Mouse (Mus musculus): ENCODE measurements around the gene Mamdc2.
A peak's percentile ranks its signal among the peaks of the same experiment; 100 is the strongest.

Mamdc2 gene

DNA sequence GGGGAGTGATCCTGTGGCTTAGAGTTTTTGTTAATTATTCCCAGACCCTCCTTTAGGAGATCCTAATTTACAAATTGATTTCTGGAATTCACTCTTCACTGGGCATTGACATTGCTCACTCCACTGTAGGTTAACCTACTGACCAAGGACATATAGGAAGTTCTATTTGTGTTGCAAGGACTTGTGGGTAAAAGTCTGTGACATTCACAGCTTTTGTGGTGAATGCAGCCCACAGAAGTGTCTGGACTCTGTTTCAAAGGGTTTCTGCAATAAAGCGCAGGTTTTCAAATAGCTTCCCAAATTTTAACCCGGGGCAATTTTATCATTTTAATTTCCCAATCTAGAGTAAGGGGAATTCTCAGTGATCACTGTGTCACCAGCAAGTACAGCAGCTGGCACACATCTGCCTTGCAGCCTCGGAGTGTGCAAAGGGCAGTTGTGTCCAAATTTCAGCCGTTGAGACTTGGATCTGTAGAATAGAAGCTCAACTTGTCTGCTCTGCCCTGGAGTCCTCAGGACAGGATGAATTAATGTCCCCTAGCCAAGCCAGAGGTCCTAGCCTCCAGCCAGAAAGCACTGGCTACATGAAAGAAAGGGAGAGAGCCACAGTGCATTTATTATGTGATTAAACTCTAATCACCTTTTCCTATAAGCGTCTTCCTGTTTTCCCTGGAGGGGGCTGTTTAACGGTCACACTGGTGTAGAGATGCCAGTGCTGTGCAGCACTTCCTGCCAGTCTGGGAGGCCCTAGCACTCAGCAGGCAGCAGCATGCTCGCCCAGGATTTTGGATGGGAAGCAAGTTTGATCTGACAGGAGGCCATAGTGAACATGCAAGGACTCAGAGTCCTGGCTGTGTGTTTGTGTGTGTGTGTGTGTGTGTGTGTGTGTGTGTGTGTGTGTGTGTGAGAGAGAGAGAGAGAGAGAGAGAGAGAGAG lies 3.1 kb downstream of the Mamdc2 start:
- no peak for DNase-seq (ENCODE audit: extremely low spot score, low read depth, low spot score)

DNA sequence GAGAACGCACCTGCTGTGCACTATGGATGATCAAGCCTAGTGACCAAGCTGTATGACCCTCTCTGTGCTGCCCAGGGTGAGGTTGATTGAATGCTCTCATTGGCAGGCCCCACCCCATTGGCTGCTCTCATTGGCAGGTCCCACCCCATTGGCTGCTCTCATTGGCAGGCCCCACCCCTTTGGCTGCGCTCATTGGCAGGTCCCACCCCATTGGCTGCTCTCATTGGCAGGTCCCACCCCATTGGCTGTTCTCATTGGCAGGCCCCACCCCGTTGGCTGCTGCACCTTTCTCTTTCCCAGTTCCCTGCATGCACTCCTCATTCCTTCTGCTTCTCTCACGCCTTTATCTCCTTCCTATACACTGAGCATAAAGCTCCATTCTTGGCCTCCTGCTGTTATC lies 12.5 kb downstream of the Mamdc2 start:
- no peak for DNase-seq (ENCODE audit: extremely low spot score, low read depth, low spot score)

DNA sequence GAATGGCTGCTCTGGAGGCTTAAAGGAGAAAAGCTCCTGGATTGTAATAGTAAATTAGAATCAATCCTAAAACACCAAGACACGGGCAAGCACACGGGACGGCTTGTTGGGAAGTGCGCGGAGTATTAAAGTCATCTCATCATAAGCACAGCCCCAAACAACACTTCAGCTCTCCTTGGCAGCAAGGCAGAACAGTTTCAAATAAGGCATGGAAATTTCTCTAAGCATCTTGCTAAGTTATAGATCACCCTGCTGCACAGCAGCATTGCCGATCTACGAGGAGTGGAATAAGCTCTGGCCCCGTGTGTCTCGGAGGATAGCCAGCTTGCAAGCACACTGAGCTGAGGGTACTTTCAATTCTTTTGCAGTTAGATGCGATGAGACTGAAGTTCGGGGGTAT lies 13.8 kb downstream of the Mamdc2 start:
- DNase-seq (ENCODE audit: extremely low spot score, low read depth, low spot score) = no peak

- DNase-seq (ENCODE audit: extremely low spot score, low read depth, low spot score) = no peak
These were observed 30.6 kb downstream of the Mamdc2 start for GRCm38 (mm10) chr19:23417668-23418067.

DNA sequence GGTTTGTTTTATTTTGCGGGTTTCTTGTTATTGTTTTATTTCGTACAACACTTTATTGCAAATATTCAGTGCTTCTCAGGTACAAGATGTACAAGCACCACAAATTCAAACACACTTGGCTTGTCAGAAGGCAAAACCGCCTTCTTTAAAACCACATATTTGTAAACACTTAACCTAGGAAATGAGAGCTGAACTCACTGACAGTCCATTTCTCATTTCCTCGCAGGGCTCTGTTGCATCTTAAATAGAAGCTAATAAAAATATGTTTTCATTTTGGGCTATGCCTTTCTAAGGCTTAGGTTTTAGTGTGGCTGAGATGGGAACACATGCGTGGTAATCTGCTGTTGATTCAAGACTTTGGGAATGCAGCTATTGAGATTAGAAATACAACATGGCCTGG lies 37.4 kb downstream of the Mamdc2 start:
- DNase-seq (ENCODE audit: extremely low spot score, low read depth, low spot score) = no peak

GRCm38 (mm10) chr19:23410328-23410727 lies 37.9 kb downstream of the Mamdc2 start:
- no peak for DNase-seq (ENCODE audit: extremely low spot score, low read depth, low spot score)

- peak; percentile 33 for DNase-seq (ENCODE audit: extremely low spot score, low read depth, low spot score)
These were observed 46.6 kb downstream of the Mamdc2 start for GRCm38 (mm10) chr19:23401469-23402135.

DNA sequence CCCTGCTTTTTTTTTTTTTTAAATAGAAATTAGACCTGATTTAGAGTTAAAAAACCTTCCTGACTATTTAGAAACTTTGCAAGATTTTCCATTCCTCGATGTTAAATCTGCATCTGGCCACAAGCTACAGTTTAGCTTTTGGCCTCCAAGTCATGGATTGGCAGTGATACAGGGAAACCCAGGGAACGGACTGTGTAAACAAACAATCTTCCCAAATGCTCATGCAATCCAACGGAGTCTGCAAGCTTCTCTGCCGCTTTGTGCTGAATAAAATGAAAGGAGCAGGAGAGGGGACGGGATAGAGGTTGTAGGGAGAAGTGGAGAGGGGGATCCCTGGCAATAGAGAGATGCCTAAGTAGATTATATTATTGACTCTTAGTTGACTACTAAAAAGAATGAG lies 47.8 kb downstream of the Mamdc2 start:
- no peak for DNase-seq (ENCODE audit: extremely low spot score, low read depth, low spot score)

DNA sequence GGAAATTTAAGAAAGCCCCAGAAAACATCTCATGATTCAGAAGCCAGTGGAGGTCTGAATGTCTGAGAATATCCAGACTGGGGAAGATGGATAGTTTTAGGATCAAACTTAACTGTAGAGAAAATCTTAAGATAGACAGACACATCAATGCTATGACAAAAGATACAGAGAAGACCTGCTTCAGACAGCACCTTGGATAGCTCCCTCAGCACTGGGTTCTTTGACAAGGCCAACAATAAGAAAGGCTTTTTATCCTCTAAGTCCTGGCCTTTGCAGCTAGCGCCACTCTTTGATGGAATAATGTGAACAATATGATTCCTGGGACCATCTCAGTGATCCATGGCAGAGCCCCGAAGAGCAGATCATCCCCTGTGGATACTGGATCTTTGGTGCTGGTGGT lies 52.3 kb downstream of the Mamdc2 start:
- no peak for DNase-seq (ENCODE audit: extremely low spot score, low read depth, low spot score)

DNA sequence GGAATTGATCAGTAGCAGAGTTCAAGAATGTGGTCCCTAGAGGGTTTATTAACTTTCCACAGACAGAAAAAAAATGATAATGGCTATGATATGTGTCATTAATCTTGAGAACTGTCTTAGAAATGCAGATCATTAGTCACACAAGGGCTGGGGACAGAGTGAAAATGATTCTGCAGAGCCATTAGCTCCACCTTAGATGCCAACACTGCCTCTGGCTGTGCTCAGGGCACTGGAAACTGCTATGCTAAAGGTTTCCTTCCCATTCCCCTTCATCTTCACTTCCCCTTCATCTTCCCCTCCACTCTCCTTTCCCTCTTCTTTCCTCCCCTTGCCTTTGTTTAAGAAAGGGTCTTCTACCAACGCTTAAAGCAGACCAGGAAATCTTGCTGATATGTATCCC lies 53.6 kb downstream of the Mamdc2 start:
- no peak for DNase-seq (ENCODE audit: extremely low spot score, low read depth, low spot score)

DNA sequence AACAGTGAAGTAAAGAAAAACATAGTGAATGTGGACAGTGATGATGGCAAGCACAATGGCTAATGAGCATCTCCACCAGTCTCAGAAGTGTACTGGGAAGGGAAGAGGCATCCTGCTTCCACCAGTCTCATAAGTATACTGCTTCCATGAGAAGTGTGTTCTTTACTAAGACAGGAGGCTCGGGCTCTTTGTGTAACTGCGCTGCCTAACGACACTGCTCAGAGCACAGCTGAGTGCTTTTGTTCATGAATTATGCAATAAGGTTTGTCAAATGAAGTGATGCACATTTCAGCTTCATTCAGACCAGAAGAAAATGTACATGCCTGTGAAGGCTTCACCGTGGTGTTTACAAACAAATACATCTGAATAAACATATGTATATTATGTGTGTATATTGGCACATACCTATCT lies 59.4 kb downstream of the Mamdc2 start:
- no peak for DNase-seq (ENCODE audit: extremely low spot score, low read depth, low spot score)

DNA sequence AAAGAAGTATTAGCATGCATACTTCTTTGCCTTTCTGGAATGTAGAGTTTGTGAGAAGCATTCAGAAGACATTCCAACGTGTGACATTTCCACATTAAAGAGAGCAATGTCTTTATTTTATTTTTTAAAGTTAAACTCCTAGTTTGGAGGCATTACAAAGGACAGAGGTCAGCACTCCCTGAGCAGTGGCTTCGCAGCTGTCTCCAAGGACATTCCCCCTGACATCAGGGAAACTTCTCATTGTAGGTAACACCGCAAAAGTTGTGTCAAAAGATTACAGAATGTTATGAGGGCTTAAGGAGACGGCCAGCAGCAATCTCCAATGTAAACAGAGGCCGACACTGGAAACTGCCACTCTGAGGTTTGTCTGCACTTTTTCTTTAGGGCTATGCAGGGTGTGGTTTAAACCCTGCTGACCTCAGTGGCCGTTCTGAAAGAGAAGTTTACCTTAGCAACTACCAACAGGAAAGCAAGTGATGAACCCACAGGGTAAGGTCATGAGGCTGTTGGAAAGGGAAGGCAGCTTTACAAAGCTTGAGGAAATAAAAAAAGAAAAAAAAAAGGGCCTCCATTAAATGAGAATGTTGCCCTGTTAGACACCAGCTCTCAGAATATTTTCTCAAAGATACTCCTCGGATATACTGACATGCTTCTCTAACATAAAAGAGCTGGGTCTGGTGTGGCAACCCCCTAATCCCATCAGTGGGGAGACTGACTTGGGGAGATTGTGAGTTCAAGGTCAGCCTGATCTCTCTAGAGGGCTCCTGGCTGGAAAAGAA lies 60.0 kb downstream of the Mamdc2 start:
- DNase-seq (ENCODE audit: extremely low spot score, low read depth, low spot score) = no peak

- DNase-seq (ENCODE audit: extremely low spot score, low read depth, low spot score) = no peak
These were observed 65.8 kb downstream of the Mamdc2 start for GRCm38 (mm10) chr19:23382396-23382795.

GRCm38 (mm10) chr19:23380968-23381367 lies 67.3 kb downstream of the Mamdc2 start:
- no peak for DNase-seq (ENCODE audit: extremely low spot score, low read depth, low spot score)

DNA sequence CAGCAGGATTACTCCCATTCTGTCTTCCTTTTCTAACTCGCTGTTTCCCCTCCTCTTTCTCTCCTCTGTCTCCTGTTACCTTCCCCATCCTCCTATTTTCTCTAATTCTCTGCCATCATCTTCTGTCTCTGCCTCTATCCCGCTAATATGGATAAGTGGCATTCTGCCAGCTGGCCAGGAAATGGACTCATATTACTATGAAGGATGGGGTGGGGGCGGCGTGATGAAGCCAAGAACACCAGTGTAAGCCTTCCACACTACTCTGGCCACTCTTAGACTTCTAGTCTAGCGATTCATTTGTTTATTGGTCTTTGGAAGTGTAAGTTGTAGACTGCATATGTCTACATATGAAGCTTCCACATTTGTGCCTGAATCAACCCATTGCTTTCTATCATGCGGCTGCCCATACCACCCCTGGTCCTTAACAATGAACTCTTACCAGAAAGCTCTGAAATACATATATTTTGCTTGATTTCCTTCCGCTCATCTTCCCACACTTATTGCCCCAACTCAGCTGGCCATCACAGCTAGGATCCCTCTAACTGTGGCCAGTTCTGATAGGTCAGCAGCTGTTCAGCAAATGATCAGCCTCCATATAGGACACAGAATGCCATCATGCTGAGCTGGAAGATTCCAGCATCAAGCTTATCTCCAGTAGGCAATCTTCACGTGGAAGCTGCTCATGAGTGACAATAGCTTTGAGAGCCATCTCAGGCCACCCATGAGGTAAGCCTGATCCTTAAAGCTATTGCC lies 68.3 kb downstream of the Mamdc2 start:
- no peak for DNase-seq (ENCODE audit: extremely low spot score, low read depth, low spot score)

DNA sequence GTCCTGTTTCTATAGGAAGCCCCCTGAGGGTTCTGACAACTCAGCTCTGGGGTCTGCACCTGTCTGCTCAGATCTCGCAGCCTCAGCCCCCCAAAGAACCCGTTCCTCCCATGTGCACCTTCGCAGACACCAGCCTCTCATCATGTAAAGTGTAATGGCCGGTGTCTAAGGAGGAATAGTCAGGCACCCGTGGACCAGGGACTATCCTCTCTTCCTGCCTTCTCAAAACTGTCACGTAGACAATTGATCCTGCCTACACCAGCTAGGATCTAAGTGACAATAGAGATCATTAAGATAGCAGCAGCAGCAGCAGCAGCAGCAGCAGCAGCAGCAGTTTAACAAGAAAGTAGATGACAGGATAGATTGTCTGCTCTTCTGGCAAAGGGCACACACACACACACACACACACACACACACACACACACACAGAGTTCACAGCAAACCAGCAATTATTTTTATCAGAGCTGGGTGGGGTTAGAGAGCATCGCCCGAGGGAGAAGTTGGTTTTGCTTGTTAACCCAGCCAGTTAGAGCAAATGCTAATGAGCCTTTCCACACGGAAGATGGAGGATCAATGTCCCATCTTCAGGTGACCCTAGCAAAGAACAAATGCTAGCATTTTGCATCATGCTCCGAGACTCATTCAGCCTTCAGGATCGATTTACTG lies 71.6 kb downstream of the Mamdc2 start:
- DNase-seq (ENCODE audit: extremely low spot score, low read depth, low spot score) = no peak

DNA sequence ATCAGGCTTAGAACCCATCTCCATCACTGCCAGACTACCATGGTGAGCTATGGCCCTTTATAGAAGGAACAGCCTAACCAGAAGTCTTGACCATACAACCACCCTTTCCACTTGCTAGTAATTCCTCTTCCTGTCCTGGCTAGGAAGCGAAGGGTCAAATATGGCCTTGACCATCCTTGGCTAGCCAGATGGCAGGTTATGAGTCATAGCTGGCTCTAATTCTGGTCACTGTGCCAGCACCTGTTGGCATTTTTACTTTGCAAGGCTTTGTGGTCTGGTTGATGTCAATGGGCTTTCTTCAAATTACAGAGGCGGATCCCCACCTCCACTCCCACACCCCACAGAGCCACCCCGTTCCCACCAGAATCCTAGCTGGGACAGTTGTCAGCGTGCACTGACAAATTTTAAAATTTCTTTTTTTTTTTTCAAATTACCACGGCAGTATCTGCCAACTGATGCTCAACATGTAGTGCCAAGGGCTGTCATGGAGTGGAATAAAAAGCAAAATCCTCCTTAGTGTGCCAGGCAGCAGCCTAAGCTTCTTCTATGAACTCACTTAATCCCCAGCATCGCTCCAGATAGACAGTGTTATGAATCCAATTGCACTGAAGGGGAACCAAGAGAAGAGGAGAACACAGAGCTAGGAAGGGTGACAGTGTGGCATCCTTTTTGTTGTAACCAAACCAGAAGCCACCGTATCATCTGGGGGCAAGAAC lies 73.1 kb downstream of the Mamdc2 start:
- no peak for DNase-seq (ENCODE audit: extremely low spot score, low read depth, low spot score)

GRCm38 (mm10) chr19:23373728-23374127 lies 74.5 kb downstream of the Mamdc2 start:
- no peak for DNase-seq (ENCODE audit: extremely low spot score, low read depth, low spot score)

DNA sequence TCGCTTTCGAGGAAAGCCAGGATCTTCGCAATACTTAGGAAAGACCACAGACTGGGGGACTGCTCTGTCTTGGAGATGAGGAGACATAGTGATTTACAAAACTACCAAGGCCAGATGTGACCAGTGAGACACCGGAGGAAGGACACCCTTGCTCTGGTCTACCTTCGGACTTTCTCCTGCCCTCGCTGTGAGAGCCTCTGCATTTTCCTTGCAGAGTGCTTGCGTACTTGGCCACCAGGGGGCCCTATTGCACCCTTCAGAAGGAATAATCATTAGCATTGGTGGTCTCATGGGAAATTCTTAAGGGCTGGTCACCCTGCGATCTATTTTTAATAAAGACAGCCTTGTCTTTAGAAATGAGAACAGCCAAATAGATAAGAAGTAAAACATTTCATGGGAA lies 75.0 kb downstream of the Mamdc2 start:
- peak; percentile 20 for DNase-seq (ENCODE audit: extremely low spot score, low read depth, low spot score)

DNA sequence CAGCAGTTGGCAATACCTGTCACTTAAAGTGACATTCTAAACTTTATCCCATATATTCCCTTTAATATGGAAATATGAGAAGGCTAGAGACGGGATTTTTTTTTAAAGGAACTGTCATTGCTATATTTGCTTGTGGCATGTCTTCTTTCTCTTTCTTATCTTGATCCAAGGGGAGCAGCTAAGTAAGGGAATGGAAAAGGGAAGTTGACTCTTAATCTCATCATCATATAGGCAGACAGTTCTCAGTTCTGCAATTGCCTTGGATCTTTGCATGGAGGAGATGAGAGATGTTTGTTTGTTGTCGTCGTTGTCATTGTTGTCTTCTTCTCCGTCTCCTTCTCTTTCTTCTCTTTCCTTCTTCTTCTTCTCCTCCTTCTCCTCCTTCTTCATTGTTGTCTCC lies 79.0 kb downstream of the Mamdc2 start:
- no peak for DNase-seq (ENCODE audit: extremely low spot score, low read depth, low spot score)
